Mouse (Mus musculus): Measurements from ENCODE around the gene Eml6. TPM values are rescaled to one million over a fixed set of nuclear protein-coding genes. Genes with fewer than 3 reads are reported as not detected.

Gene Eml6
- total RNA-seq, 2 experiments from 2014 or later, result 0.17 to 0.19 TPM

DNA sequence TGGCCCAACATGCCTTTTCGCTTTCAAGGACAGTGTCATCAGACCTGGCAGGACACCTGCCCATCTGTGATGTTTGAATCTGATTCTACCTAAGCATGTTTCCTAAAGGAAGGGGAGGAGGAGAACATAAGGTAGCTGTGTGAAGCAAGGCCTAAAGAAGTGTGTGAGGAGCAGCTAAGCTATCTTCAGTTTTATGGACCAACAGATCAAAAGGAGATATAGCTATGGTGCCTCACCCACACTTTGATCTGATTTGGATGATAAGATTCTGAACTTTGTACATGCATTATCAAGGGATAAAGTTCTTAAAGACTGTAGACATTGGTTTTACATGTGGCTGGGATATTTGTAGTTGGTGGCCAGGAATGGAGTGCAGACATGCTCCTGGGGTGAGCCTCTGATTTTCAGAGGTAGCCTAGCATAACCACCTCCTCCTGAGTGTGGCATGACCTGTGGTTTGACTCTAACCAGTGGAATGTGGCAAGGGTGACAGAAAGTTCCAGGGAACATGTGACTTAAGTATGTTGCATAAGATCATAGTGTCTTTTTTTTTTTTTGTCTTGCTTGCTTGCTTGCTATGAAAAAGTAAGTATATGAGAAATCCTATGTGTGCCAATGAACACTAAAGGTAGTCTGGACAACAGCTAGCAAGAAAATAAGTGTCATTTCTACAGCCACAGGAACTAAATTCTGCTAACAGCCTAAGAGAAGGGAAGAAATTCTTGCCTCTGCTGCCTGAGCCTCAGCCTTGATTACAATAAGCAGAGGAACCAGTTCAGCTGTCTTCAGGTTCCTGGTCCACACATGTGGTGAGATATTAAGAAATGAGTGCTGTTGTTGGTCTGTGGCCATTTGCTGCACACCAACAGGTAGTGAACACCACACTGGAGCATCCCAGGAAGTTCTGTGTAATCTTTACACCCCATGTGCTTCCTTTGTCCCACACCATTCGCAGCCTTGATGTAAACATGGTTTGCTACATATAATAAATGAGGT, 224.1 kb downstream of the Eml6 start:
- ATAC-seq (replicated peaks; ENCODE audit: low FRiP score, poor library complexity, severe bottlenecking), result no peak

DNA sequence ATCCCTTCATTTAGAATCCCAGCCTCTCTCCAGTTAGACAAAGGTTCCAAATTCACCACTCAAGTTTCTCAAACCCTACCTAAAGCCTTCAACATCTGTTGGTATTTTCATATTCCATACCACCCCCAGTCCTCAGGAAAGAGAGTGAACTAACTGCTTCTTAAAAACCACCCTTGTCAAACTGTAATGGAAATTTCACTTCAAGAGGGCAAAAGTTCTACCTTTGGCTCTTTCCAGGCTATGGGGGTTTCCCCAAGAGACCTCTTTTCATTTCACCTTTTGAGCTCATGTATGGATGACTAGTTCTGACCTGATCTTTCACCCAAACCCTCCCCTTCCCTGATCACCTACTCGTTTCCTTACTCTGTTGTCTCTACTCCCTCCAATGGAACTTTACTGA, 226.0 kb downstream of the Eml6 start:
- ATAC-seq (replicated peaks; ENCODE audit: low FRiP score, poor library complexity, severe bottlenecking), result no peak

DNA sequence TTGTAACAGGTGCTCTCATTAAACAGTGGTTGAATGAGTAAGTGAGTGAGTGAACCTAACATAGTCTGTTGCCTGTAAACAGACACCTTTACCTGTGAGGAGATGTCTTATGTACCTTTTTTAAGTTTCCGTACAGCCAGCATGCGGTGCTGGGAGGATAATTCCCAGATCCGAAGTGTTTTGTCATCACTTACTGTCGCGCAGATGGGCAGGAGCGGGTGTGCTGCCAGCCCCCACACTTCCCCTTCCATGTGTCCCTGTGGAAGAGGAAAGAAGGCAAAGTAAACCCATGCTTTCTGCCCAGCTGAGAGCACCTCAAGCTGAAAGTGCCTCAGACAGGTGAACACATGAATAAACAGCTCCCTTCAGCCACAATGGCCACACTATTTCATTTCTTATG, 230.7 kb downstream of the Eml6 start:
- ATAC-seq (replicated peaks; ENCODE audit: low FRiP score, poor library complexity, severe bottlenecking), result no peak

DNA sequence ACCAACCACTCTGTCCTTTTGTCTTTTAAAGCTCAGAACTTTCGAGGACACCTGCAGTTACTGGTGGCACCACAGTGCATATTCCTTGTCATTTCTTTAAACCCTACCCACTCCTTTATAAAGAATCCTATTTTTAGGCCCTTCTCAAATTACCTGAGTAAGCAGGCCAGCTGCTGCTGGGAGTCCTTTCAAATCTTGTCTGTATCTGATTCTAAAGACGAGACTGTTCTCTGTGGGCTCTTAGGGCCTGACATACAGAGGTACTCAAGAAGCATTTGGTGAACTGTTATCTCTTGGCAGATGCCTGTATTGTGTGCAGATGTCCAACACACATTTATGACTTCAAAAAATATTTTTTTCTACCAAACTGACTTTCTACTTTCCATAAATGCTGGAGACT, 231.4 kb downstream of the Eml6 start:
- ATAC-seq (replicated peaks; ENCODE audit: low FRiP score, poor library complexity, severe bottlenecking), result no peak

DNA sequence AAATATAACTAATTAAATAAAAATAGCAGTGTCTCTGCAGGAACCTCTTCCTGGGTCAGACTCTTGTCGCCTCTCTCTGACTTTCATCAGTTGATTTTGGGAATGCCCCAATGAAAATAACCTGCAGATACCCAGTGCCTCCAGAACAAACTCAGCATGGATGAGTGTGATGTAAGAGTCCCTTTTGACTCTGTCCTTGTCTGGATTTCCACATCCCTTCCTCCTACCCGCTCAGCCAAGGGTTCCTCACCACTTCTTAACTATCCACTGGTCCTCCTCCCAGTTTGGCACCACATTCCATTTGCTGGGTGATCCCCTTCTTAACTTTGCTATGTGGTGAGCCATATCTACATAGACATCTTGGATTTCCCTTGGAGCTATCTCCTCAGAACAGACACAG, 235.0 kb downstream of the Eml6 start:
- ATAC-seq (replicated peaks; ENCODE audit: low FRiP score, poor library complexity, severe bottlenecking), result no peak

DNA sequence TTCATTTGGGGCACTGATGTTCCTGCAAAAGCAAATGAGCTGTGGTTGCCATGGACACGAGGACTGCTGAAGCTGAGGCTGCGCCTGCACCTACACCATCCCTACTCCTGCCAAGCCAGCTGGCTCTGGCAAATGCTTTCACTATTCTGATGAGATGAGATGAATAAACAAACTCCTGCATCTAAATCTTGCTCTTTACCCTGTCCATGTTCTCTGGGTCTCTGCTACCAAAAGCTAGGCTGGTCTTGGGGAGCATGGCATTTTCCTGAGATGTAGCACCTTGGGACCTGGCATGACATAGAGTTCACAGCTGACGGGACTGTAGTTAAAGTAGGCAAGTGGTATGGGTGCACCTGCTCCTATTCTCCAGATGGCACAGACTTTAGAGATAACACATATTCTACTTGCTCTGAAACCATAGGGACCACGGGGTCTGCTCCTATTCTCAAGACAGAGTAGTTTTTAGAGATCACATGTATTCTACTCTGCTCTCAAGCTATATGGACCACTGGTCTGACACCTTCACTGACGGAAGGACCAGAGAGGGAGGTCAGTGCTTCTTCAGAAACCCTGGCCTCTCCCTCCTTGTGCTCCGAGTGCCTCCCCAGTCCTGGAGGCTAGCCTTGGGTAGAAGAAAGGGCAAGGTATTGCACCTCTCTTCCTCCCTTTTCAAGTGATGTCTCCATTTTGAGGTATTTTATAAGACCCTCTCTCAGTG, 236.8 kb downstream of the Eml6 start:
- ATAC-seq (replicated peaks; ENCODE audit: low FRiP score, poor library complexity, severe bottlenecking), result no peak

DNA sequence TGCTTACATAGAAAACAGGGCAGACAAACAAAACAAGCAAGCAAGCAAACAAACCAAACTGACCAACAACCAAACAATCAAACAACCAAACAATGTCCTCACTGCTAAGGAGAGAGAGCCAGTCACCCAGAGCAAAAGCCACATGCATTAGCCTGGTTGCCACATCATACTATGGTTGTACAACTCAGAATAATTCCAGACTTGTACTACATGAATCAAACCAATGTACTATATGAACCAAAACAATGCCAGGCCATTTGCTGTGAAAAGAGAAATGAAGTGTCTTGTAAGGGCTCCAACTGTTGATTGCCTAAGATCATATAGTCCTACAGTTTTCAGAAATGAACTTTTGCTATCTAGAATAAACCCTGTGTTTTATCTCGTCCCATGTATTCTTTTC, 237.3 kb downstream of the Eml6 start:
- no peak for ATAC-seq (replicated peaks; ENCODE audit: low FRiP score, poor library complexity, severe bottlenecking)

DNA sequence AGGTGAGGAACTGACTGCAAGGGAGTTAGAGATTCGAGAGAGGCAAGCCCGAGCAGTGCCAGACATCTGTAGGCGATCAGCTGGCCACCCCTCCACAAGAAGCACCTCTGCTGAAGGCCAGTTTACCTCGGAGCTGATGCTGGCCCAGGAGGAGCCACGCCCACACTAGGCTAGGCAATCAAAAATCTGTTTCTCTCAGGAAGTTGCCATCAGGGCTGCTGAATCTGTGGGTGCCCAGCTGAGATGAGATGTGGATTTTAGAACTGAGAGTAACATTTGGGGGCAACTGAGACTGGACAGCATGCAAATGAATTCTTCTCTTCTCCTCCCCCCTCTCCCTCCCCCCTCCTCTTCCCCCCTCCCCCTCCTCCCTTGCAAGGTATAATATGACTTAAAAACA, 238.4 kb downstream of the Eml6 start:
- ATAC-seq (replicated peaks; ENCODE audit: low FRiP score, poor library complexity, severe bottlenecking), result peak; percentile 64; the same call in 1 of the 2 replicates

DNA sequence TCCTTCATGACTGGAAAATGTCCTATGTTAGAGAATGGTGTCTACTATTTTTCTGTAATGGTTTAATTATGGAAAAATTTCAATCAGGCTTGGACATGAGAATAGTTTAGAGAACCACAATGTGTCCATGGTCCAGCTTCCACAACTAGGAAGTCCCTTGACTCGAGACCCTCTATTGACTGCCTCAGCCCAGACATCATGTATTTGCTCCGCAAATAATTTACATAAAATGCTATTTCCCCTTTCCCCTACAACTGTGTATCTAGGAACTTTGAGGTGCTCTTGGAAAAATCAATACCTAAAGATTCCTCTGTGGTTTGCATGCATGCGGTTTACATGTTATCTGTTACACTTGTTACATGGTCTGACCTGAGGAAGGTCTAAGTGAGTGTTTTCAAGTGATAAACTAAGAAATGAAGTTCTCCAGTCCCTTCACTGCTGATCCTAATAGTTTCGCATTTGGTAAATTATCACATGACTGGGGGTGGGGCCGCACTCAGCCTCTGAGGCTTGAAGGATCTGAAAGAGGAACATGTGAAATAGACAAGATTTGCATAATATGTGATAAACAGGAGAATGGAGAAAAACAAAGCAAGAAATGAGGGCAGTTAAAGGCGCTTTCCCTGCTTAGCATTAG, 239.1 kb downstream of the Eml6 start:
- no peak for ATAC-seq (replicated peaks; ENCODE audit: low FRiP score, poor library complexity, severe bottlenecking)

DNA sequence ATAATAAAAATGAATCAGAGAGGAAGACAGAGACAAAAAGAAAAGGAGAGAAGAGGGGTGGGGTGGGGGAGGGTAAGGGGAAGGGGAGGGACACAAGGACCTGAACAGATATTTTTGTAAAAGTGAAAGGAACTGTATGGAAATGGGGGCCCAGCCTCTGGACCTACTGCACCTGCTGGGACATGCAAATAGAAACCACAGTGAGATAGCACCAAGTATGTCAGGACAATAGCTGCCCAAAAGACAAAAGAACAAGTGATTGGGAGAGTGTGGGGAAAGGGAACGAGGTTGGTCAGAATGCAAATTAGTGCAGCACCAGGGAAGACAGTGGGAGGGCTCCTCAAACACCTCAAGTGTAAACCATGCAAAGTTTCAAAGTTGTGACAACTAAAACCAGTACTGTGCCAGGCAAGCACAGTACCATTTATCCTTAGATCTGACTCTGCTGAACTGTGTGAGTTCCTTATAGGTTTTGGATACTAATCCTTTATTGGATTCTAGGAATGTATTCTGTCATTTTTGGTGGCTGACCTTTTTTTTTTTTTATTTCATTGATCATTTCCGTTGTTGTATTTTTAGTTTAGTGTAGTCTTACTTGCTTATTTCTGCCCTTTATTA, 246.3 kb downstream of the Eml6 start:
- ATAC-seq (replicated peaks; ENCODE audit: low FRiP score, poor library complexity, severe bottlenecking), result no peak

DNA sequence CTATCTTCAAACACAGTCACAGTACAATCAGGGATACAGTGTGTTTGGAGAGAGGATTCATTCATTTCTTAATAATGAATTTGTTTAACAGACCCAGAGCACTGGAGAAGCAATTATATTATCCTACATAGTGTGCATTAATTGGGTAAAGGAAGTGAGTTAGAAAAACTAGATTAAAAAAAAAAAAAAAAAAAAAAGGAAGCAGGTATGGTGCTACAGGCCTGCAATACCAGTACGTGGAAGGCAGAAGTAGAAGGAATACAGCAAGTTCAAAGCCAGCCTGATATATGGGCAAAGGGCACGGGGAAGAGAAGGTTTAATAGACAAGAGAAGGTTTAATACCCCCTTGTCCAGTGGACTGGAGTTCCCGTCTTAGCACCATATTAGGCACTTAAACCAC, 246.9 kb downstream of the Eml6 start:
- no peak for ATAC-seq (replicated peaks; ENCODE audit: low FRiP score, poor library complexity, severe bottlenecking)

DNA sequence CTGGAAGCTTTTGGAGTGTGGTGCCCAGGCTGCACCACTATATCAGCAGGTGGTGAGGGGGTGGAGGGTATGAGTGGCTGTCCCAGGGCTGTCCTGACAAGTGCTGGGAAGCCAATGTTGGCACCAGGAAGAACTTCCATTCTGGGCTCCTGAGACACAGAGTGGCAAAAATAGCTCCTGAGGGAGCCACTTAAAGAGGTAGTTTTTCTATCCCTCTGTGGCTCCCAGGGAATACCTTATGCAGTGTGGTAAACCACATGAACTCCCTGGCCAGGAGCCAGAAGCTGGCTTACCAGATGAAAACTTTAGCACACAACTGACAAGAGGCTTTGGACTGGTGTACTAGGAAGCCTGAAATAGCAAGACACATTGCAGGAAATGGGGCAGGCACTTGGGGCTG, 247.9 kb downstream of the Eml6 start:
- no peak for ATAC-seq (replicated peaks; ENCODE audit: low FRiP score, poor library complexity, severe bottlenecking)

DNA sequence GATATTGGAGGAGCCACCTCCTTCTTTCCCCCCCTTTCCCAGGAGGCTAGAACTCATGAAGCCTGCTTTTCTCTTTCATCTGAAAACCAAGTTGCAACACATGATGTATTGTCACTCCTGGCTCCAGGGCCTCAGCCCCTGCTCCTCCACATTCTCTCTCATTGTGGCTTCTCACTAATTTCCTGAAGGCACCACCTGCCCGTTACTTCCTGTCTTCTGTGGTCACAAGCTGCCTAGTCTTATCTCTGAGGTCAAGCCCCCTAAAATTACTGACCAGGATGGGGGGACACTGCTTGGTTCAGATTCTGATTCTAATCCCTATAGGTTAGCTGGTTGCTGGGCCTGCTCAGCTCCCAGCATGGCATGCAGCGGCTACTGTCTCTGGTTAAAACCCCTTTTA, 251.1 kb downstream of the Eml6 start:
- ATAC-seq (replicated peaks; ENCODE audit: low FRiP score, poor library complexity, severe bottlenecking), result no peak

DNA sequence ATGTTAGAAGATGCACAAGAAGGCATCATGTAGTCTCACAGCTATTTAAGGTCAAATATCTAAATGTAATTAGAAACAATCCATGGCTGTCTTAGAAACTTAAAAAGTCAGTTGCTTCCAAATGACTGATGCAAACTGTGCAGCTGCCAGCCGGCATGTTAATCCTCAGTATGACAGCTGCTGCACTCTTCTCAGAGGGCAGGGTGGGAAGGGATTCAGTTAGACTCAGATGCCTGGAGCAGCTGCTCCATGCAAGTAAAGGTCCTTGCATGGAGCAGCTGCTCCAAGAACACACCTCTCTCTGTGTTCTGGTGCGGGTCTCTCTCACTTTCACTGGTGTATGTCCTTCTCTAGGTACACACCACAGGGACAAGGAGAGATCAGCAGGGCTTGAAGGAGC, 251.5 kb downstream of the Eml6 start:
- no peak for ATAC-seq (replicated peaks; ENCODE audit: low FRiP score, poor library complexity, severe bottlenecking)

DNA sequence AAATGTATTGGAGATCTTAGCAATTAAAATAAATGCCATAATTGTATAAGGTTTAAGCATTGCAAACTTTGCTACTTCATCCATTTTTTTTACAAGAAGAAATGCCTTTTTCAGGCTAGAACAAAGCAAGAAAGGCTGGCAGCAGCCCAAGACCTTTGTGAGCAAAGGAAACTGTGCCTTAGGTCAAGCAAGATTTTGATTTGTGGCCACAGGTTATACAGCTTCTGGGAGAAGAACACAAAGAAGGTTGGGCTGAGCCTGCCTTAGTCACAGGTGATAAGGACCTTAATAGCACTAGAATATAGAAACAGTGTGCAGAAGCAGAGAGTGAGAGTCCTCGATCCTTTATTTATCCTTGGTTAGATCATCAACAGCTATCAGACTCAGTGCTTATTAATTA, 253.6 kb downstream of the Eml6 start:
- ATAC-seq (replicated peaks; ENCODE audit: low FRiP score, poor library complexity, severe bottlenecking), result no peak

DNA sequence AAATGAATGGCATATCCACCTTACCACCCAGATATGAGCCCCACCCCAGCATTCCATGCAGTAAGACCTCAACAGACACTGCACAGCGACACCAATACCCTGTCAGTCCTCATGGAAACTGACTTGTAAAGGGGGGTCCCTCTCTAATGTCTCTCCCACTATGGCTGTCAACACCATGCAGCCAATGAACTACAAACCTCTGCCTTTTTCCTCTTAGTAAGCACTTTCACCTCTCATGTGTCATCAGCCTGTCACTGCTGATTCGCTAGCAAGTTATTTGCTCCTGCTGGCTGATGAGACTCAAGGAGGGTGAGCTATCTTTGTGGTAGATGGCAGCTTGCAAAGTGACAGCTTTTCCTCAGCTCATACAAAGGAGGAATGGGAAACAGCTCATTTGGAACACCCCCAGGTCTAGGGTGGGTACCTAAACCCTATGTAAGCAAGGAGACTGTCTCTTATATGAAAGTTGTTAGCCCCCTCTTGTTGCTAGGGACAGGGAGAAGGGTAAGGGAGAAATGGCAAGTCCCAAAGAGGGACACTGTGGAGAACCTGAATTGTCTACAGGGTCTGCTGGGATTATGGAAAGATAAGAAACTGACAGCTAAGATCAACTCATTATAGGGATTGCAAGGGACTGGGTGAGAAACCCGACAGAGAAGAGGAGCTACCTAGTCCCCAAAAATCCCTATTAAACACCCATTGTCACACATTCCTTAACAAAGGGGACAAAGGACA, 255.0 kb downstream of the Eml6 start:
- no peak for ATAC-seq (replicated peaks; ENCODE audit: low FRiP score, poor library complexity, severe bottlenecking)

DNA sequence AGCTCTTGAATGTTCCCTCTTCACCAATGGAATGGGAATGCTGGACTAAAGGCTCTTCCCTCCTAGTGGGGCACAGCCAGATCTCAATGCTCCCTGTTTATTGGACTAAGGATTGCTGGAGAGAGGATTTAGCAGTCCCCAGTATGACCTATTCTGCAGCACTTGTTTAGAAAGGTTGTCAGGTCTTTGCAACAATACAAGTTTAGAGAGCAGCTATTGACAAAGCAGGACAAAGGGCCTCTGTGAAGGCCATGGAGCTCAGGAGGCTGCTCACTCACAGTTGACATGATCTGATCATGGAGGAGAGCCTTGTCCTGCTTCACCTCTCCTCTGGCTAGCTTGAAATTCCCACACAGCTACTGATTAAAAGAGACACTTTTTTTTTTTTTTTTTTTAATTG, 257.3 kb downstream of the Eml6 start:
- ATAC-seq (replicated peaks; ENCODE audit: low FRiP score, poor library complexity, severe bottlenecking), result no peak

DNA sequence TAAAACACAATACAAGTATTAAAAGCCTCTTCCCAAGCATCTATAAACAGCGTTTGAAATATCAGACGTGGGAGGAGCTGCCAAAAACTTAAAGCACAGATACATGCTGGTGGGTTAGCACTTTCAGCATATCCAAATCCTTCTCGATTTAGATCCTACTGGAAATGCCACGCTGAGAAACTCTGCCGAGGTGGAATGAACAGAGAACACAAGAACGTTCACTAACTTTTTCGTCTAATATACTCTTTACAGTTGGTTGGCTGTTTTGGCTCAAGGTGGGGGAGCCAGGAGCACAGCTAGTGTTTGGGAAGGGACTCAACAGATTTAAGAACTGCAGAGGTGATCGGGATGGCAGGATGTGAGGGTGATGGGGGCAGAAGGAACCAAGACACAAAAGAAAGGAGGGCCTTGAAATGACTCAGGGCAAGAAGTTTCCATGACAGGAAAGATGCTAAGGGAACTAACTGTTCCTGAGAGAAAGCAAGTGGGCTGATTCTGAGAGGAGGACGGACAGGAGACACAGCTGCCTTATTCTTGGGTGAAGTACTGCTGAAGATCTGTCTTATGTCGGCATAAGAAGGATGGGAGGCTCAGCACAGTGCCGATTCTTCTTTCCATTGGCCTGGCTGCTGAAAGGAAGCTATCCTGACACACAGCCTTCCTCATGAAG, 259.4 kb downstream of the Eml6 start:
- no peak for ATAC-seq (replicated peaks; ENCODE audit: low FRiP score, poor library complexity, severe bottlenecking)

DNA sequence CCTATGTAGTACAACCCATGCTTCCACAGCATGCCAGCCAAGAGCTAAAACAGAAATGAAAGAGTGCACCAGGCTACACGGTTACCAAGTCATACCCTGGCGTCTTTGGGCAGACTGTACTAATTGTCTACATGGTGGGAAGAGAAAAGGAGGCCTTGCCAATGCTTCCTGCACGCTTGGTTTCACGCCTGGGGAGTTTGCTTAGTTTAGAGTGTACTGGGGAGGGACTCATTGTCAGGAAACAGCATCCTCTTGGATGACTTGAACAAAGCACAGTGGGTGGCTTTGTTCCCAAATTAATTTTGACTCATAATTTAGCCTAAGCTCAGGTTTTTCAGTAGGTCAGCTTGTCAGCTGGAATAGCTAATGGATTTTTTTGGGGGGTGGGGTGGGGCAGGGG, 260.8 kb downstream of the Eml6 start:
- ATAC-seq (replicated peaks; ENCODE audit: low FRiP score, poor library complexity, severe bottlenecking), result no peak
